Mouse (Mus musculus) layer of hippocampus, adult 9-11 months (tissue): Measurements from ENCODE around the gene Gm49380.

Source experiments
- DNase-seq: peaks from one replicate; pipeline ENCODE4 v3.0.0; 2022

The Gm49380 gene

GRCm38 (mm10) chr9:44113105-44113789 is at the start of gene Gm49380, which contains the start of gene Rnf26:
Gene Gm49380 (minus strand): TSS chr9:44113500.
Gene Rnf26 (minus strand): TSS chr9:44113517.
- DNase-seq: peak; percentile 98

- no peak for DNase-seq
Measured at GRCm38 (mm10) chr9:44159886-44160285, 46.6 kb upstream of the Gm49380 start.

- DNase-seq: no peak
Measured at GRCm38 (mm10) chr9:44147290-44147689, 34.0 kb upstream of the Gm49380 start.

- DNase-seq: no peak
Measured at GRCm38 (mm10) chr9:44144718-44145060, 31.4 kb upstream of the Gm49380 start.

- no peak for DNase-seq
Measured at GRCm38 (mm10) chr9:44144023-44144717, 30.9 kb upstream of the Gm49380 start.

GRCm38 (mm10) chr9:44143421-44143820 is 30.1 kb upstream of the Gm49380 start:
- DNase-seq: no peak

- no peak for DNase-seq
Measured at GRCm38 (mm10) chr9:44141951-44142350, 28.7 kb upstream of the Gm49380 start.

- no peak for DNase-seq
Measured at GRCm38 (mm10) chr9:44137846-44138245, 24.5 kb upstream of the Gm49380 start.

- no peak for DNase-seq
Measured at GRCm38 (mm10) chr9:44135731-44136411, 22.6 kb upstream of the Gm49380 start.

GRCm38 (mm10) chr9:44134851-44135730 is 21.8 kb upstream of the Gm49380 start:
- no peak for DNase-seq

- DNase-seq: no peak
Measured at GRCm38 (mm10) chr9:44134101-44134850, 21.0 kb upstream of the Gm49380 start, which contains the start of gene Mcam. Gene Mcam (plus strand): TSS chr9:44134469.

- no peak for DNase-seq
Measured at GRCm38 (mm10) chr9:44133287-44133686, 20.0 kb upstream of the Gm49380 start.

- DNase-seq: no peak
Measured at GRCm38 (mm10) chr9:44132200-44132599, 18.9 kb upstream of the Gm49380 start.

- no peak for DNase-seq
Measured at GRCm38 (mm10) chr9:44131276-44131590, 17.9 kb upstream of the Gm49380 start.

GRCm38 (mm10) chr9:44130581-44131275 is 17.4 kb upstream of the Gm49380 start:
- no peak for DNase-seq

- no peak for DNase-seq
Measured at GRCm38 (mm10) chr9:44130034-44130433, 16.7 kb upstream of the Gm49380 start.

GRCm38 (mm10) chr9:44129633-44130032 is 16.3 kb upstream of the Gm49380 start:
- no peak for DNase-seq

- DNase-seq: no peak
Measured at GRCm38 (mm10) chr9:44127351-44127801, 14.1 kb upstream of the Gm49380 start.

- DNase-seq: no peak
Measured at GRCm38 (mm10) chr9:44126746-44127145, 13.4 kb upstream of the Gm49380 start.

GRCm38 (mm10) chr9:44125546-44126428 is 12.5 kb upstream of the Gm49380 start:
- DNase-seq: peak; percentile 89
